Mouse (Mus musculus) lung, adult 2 months (tissue): ENCODE measurements at regions not wholly inside any gene's neighbourhood (a gene's known extent, or its start where the extent isn't known, plus 50 kb on each side); places are given as distances from the start of the nearest gene placed in this dataset.

Source experiments
- CTCF ChIP-seq: fragments of 200-500 bp; IDR thresholded peaks from 2 replicates; pipeline ENCODE4 v1.5.1; 2011; ENCODE audit warnings: mild to moderate bottlenecking, low read length, control low read depth; ENCODE audit not compliant: insufficient read depth
- POLR2A ChIP-seq: fragments of 200-500 bp; IDR thresholded peaks from 2 replicates; pipeline ENCODE4 v1.6.1; 2011; ENCODE audit warnings: low read depth, mild to moderate bottlenecking, control low read depth, low read length, borderline replicate concordance; ENCODE audit errors: extremely low read depth

DNA sequence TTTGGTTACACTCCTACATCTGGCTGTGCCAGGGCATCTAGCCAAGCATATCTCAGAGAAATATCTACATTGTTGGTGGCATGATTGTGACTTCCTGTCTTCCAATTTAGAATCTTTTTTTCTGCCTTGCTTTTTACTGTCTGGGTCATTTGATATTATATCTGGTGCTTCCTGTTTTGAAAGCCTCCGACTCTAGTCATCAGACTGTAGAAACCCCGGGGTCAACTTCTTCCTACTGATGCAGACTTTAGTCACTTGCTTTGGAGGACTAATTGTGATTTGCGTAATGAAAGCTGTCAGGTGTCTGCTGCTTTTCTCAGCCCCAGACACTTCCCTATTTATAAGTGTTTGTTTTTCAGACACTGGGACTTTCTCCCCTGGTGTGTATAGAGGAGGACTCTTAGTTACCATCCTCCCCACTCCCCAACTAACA is 113.0 kb upstream of the Cxcr4 start:
- TF ChIP-seq CTCF, result no peak
- TF ChIP-seq POLR2A, result no peak
